Mouse (Mus musculus): ENCODE results near the gene Nps. TPM values are rescaled to one million over a fixed set of nuclear protein-coding genes. Genes with fewer than 3 reads are reported as not detected.

The Nps gene
- total and polyA plus RNA-seq, 3 experiments: 0.16 TPM; not detected in 2

DNA sequence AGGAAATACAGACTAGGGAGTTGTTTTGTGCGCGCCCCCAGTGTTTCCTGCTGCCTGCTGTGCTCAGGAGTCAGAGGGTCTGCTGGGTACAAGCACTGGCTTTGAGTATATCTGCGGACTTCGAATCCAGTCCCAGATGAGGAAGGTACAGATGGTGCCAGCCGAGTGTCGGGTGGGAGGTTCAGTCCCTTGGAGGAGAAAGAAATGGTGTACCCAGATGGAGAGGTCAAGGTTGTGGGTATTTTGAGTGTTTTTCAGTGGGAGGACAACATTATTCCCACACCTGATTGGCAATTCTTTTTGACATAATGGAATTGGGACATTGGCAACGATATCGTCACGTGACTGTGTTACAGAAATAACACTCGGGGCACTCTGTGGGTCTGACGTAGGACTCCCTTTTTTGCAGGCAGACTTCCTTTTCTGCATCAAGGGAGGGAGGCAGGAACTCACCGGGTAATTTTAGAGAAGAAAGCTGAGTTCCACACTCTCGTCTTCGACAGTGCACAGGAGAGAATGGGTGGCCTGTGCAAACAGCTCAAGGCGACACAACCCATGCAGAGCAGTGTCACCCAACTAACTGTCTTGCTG lies 33.2 kb downstream of the Nps start:
- ATAC-seq (ENCODE audit: extremely low read depth, insufficient number of reproducible peaks, low FRiP score, poor library complexity, severe bottlenecking) (no peak), DNase-seq (ENCODE audit: low spot score) (no peak)
- no peaks in the 10 kb centered on the region for H3K4me1 ChIP-seq (ENCODE audit: insufficient read depth, low read depth, low read length)
- peaks cover 57% of the 10 kb centered on the region for H3K9me3 ChIP-seq (replicated peaks)
- no peaks in the 10 kb centered on the region for H3K36me3 ChIP-seq (replicated peaks)
- TF ChIP-seq POLR2AphosphoS5 (IDR thresholded peaks at IDR 0.05; ENCODE audit: insufficient replicate concordance, low read depth, low read length) (no peak), GATA2 (IDR thresholded peaks at IDR 0.05; ENCODE audit: borderline replicate concordance, low read depth, low read length) (no peak), GATA1 (IDR thresholded peaks at IDR 0.05; ENCODE audit: borderline replicate concordance, low read length) (no peak), CTCF (IDR thresholded peaks at IDR 0.05; ENCODE audit: low read depth, low read length) (no peak)
- H3K4me3 ChIP-seq (ENCODE audit: low read depth, low read length): no peak overlapping the region
- no peaks in the 10 kb centered on the region for H3K27me3 ChIP-seq (ENCODE audit: insufficient read depth, low read length)

DNA sequence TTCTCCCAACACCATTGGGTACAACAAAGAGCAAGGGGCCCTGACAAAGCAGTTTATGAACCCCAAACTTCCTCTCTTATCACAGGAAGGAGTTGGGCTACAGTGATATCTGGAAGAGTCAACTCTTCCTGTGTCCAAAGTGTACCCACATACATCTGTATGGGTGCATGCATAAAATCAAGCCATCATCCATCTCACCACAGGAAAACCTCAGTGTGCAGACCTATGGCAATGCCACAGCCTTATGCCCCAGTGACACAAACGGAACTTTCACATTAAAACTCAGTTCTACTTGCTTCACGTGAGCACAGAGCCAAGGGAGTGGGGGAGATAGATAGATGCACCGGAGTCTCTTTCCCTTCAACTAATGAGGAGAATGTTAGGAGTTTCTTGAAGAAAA lies 36.0 kb downstream of the Nps start:
- no peak for ATAC-seq (ENCODE audit: extremely low read depth, insufficient number of reproducible peaks, low FRiP score, poor library complexity, severe bottlenecking)
- Histone ChIP-seq H3K9me3 (replicated peaks) (peaks cover 63% of the 10 kb centered on the region), H3K4me3 (ENCODE audit: low read depth, low read length) (no peak overlapping the region), H3K36me3 (replicated peaks) (no peaks in the 10 kb centered on the region), H3K27me3 (ENCODE audit: insufficient read depth, low read length) (no peaks in the 10 kb centered on the region), H3K4me1 (ENCODE audit: insufficient read depth, low read depth, low read length) (no peaks in the 10 kb centered on the region)
- no peak for DNase-seq (ENCODE audit: low spot score)
- TF ChIP-seq GATA2 (IDR thresholded peaks at IDR 0.05; ENCODE audit: borderline replicate concordance, low read depth, low read length) (no peak), GATA1 (IDR thresholded peaks at IDR 0.05; ENCODE audit: borderline replicate concordance, low read length) (no peak), POLR2AphosphoS5 (IDR thresholded peaks at IDR 0.05; ENCODE audit: insufficient replicate concordance, low read depth, low read length) (no peak)

DNA sequence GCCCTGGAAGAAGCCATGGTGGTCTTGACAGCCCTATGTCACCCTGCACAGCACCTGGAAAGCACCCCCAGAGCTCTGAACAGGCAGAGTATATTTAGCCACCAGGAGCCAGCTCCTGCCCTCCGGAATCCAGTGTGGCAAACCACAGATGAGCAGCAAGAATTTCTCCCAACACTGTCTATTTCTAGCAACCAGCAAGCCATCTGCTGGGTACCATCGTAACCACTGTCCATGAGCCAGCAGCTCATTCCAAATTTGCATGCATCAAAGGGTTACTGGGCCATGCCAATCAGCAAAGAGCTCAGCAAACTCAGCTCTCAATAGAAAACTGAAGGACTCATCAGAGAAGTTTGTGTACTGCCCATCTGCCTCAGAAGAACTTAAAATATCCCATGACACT lies 46.0 kb downstream of the Nps start:
- no peak for ATAC-seq (ENCODE audit: extremely low read depth, insufficient number of reproducible peaks, low FRiP score, poor library complexity, severe bottlenecking)
- Histone ChIP-seq H3K4me3 (ENCODE audit: low read depth, low read length) (no peak overlapping the region), H3K36me3 (replicated peaks) (no peaks in the 10 kb centered on the region), H3K4me1 (ENCODE audit: insufficient read depth, low read depth, low read length) (no peaks in the 10 kb centered on the region), H3K9me3 (replicated peaks) (peaks cover 35% of the 10 kb centered on the region), H3K27me3 (ENCODE audit: insufficient read depth, low read length) (no peaks in the 10 kb centered on the region)
- no peak for TF ChIP-seq POLR2AphosphoS5 (IDR thresholded peaks at IDR 0.05; ENCODE audit: insufficient replicate concordance, low read depth, low read length)
- TF ChIP-seq CTCF (IDR thresholded peaks at IDR 0.05; ENCODE audit: low read depth, low read length): no peak
- no peak for TF ChIP-seq GATA1 (IDR thresholded peaks at IDR 0.05; ENCODE audit: borderline replicate concordance, low read length)
- TF ChIP-seq TAL1 (conservative IDR thresholded peaks at IDR 0.05; ENCODE audit: low read depth, low read length): no peak
- TF ChIP-seq GATA2 (IDR thresholded peaks at IDR 0.05; ENCODE audit: borderline replicate concordance, low read depth, low read length): no peak
- DNase-seq (ENCODE audit: low spot score): no peak

Other genes with a start within 250 kb of the Nps start
- not detected in 2 replicates for gene Foxi2, start 151.6 kb downstream of the Nps start, total RNA-seq (2014; fragmentation: Nextera tagmentation)
- gene Foxi2, start 151.6 kb downstream of the Nps start, total RNA-seq (2017): 0.27 TPM in 1 of 2 replicates, not detected in the other
- gene Foxi2, start 151.6 kb downstream of the Nps start, polyA plus RNA-seq (2012): not detected in 2 replicates